Mouse (Mus musculus): ENCODE measurements at regions not wholly inside any gene's neighbourhood (a gene's known extent, or its start where the extent isn't known, plus 50 kb on each side); places are given as distances from the start of the nearest gene placed in this dataset.

DNA sequence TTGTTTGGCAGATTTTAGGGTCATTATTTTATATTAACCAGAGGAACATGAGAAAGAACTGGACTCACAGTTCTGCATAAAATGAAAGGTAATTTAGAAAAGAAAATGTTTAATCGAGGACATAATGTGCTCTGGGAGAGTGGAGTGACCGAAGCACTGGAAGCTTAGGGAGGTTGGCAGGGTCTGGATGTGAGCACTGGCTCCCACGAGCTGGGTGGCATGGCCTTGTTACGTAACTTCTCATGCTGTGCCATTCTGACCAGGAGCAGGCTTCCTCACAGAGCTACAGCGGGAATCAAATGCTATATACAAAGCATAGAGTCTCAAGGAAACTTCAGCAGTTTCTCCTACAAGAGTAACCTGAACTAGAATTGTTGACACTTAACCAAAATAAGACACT is 1616.6 kb upstream of the Gm6569 start:
- TF ChIP-seq POLR2A (IDR thresholded peaks at IDR 0.05; ENCODE audit: borderline replicate concordance, control insufficient read depth, low read depth, low read length) = no peak
- TF ChIP-seq CTCF (IDR thresholded peaks at IDR 0.05; ENCODE audit: control insufficient read depth, insufficient read depth, low read length) = no peak

Data from bone marrow, adult 2 months (tissue).